Mouse (Mus musculus): ENCODE measurements around the gene Bend6. TPM values are rescaled to one million over a fixed set of nuclear protein-coding genes. Genes with fewer than 3 reads are reported as not detected.

The Bend6 gene
- total and polyA plus RNA-seq, 3 experiments = 0.04 to 0.08 TPM; not detected in 1

DNA sequence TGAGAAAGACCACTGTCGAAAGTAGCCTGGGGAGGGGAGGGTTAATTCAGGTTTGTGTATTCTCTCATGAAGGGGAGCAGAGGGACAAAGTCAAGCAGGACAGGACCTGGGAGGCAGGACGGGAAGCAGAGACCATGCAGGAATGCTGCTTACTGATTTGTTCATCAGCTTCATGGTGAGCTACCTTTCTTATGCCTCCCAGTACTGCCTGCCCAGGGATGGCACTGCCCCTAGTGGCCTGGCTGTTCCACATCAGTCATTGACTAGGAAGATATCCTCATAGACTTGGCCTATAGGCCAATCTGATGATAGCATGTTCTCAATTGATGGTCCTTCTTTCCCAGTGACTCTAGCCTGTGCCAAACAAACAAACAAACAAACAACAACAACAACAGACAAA lies 36.3 kb upstream of the Bend6 start:
- no peak for TF ChIP-seq BHLHE40 (IDR thresholded peaks at IDR 0.05; ENCODE audit: borderline replicate concordance, low read depth, low read length)
- TF ChIP-seq NRF1 (IDR thresholded peaks at IDR 0.05; ENCODE audit: insufficient read depth, low read depth, low read length, poor library complexity, severe bottlenecking) = no peak
- no peak for TF ChIP-seq HCFC1 (IDR thresholded peaks at IDR 0.05; ENCODE audit: low read depth, low read length)
- no peak for TF ChIP-seq JUND (IDR thresholded peaks at IDR 0.05; ENCODE audit: low read depth, low read length)
- Histone ChIP-seq H3K27me3 (ENCODE audit: control insufficient read depth in 1 of 2, insufficient read depth in 2 of 2, low read length in 2 of 2) (no peaks in the 10 kb centered on the region), H3K9ac (ENCODE audit: control insufficient read depth, low read depth, low read length, poor library complexity, severe bottlenecking) (no peak overlapping the region), H3K4me1 (ENCODE audit: control insufficient read depth in 1 of 2, insufficient read depth in 2 of 2, low read length in 2 of 2) (no peaks in the 10 kb centered on the region), H3K36me3 (ENCODE audit: control insufficient read depth in 1 of 2, insufficient read depth in 2 of 2, low read length in 2 of 2) (no peaks in the 10 kb centered on the region), H3K79me2 (ENCODE audit: control insufficient read depth, insufficient read depth, low read length, poor library complexity) (no peaks in the 10 kb centered on the region), H3K4me3 (ENCODE audit: control insufficient read depth in 1 of 2, insufficient read depth in 1 of 2, low read depth in 2 of 2, low read length in 2 of 2) (no peak overlapping the region), H3K27ac (ENCODE audit: control insufficient read depth, low read depth, low read length) (no peak overlapping the region), H3K9me3 (replicated peaks; ENCODE audit: insufficient read depth, low read length) (no peaks in the 10 kb centered on the region)
- DNase-seq (ENCODE audit: low read depth, low spot score) = no peak

DNA sequence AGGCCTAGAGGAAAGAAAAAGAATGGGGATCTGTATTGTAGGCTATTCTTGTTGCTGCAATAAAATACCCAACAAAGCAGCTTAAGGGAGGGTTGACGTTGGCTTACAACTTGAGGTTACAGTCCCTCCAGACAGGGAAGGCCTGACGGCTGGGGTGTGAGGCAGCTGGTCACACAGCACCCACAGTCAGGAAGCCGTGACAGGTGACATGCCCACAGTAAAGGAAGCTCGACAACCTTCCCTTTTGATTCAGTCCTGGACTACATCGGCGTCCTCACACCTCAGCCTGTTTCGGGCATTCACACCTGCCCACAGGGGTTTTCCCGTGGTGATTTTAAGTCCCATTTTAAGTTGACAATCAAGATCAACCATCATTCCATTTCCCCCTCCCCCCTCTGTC lies 35.0 kb upstream of the Bend6 start:
- H3K9ac ChIP-seq (ENCODE audit: control insufficient read depth, low read depth, low read length, poor library complexity, severe bottlenecking) = no peak overlapping the region
- no peaks in the 10 kb centered on the region for H3K4me1 ChIP-seq (ENCODE audit: control insufficient read depth in 1 of 2, insufficient read depth in 2 of 2, low read length in 2 of 2)
- H3K36me3 ChIP-seq (ENCODE audit: control insufficient read depth in 1 of 2, insufficient read depth in 2 of 2, low read length in 2 of 2) = no peaks in the 10 kb centered on the region
- TF ChIP-seq BHLHE40 (IDR thresholded peaks at IDR 0.05; ENCODE audit: borderline replicate concordance, low read depth, low read length) = no peak
- TF ChIP-seq POLR2AphosphoS2 (IDR thresholded peaks at IDR 0.05; ENCODE audit: low read length) = no peak
- TF ChIP-seq POLR2AphosphoS5 (IDR thresholded peaks at IDR 0.05; ENCODE audit: borderline replicate concordance, low read depth, low read length) = no peak
- TF ChIP-seq HCFC1 (IDR thresholded peaks at IDR 0.05; ENCODE audit: low read depth, low read length) = no peak
- TF ChIP-seq SIN3A (IDR thresholded peaks at IDR 0.05; ENCODE audit: low read length) = no peak
- TF ChIP-seq NRF1 (IDR thresholded peaks at IDR 0.05; ENCODE audit: insufficient read depth, low read depth, low read length, poor library complexity, severe bottlenecking) = no peak
- no peak for TF ChIP-seq ETS1 (IDR thresholded peaks at IDR 0.05; ENCODE audit: low read depth, low read length)
- no peak for TF ChIP-seq MXI1 (IDR thresholded peaks at IDR 0.05; ENCODE audit: low read depth, low read length)
- no peak for TF ChIP-seq GABPA (IDR thresholded peaks at IDR 0.05; ENCODE audit: low read depth, low read length)
- no peak for TF ChIP-seq ZMIZ1 (IDR thresholded peaks at IDR 0.05; ENCODE audit: low read depth, low read length)
- no peak for TF ChIP-seq EP300 (IDR thresholded peaks at IDR 0.05; ENCODE audit: low read depth in 1 of 2, low read length in 2 of 2)
- TF ChIP-seq TBP (IDR thresholded peaks at IDR 0.05; ENCODE audit: low read depth, low read length) = no peak
- no peak for TF ChIP-seq KAT2A (conservative IDR thresholded peaks at IDR 0.05; ENCODE audit: low read depth, low read length)
- TF ChIP-seq RAD21 (IDR thresholded peaks at IDR 0.05; ENCODE audit: low read depth, low read length) = no peak
- TF ChIP-seq RCOR1 (IDR thresholded peaks at IDR 0.05; ENCODE audit: low read depth, low read length) = no peak
- H3K79me2 ChIP-seq (ENCODE audit: control insufficient read depth, insufficient read depth, low read length, poor library complexity) = no peaks in the 10 kb centered on the region
- H3K9me3 ChIP-seq (replicated peaks; ENCODE audit: insufficient read depth, low read length) = no peaks in the 10 kb centered on the region
- no peak for DNase-seq (ENCODE audit: low read depth, low spot score)
- H3K27me3 ChIP-seq (ENCODE audit: control insufficient read depth in 1 of 2, insufficient read depth in 2 of 2, low read length in 2 of 2) = no peaks in the 10 kb centered on the region
- H3K4me3 ChIP-seq (ENCODE audit: control insufficient read depth in 1 of 2, insufficient read depth in 1 of 2, low read depth in 2 of 2, low read length in 2 of 2) = no peak overlapping the region
- H3K27ac ChIP-seq (ENCODE audit: control insufficient read depth, low read depth, low read length) = no peak overlapping the region

Data from MEL (cell line).